Mouse (Mus musculus) heart, embryonic 11.5 days (tissue): ENCODE results near the gene Prr15l. TPM values are rescaled to one million over a fixed set of nuclear protein-coding genes. Genes with fewer than 3 reads are reported as not detected.

Source experiments
- ATAC-seq: fragments of 200-750 bp; cut with Nextera tagmentation; replicated peaks from 2 replicates; pipeline ENCODE4 v1.8.0; 2017; ENCODE audit warnings: moderate library complexity; ENCODE audit not compliant: insufficient number of reproducible peaks, low FRiP score, low TSS enrichment
- H3K27ac ChIP-seq: fragments of 300-500 bp; sonication (generic); 2 replicates; pipeline ENCODE4 v1.5.1; 2014; ENCODE audit warnings: mild to moderate bottlenecking, low read depth, low read length
- H3K27me3 ChIP-seq: fragments of 300-500 bp; sonication (generic); 2 replicates; pipeline ENCODE4 v1.6.1; 2014; ENCODE audit warnings: mild to moderate bottlenecking, low read length, mixed read lengths; ENCODE audit not compliant: control insufficient read depth, insufficient read depth
- H3K36me3 ChIP-seq: fragments of 300-500 bp; sonication (generic); 2 replicates; pipeline ENCODE4 v1.6.1; 2014; ENCODE audit warnings: mild to moderate bottlenecking, low read length, moderate library complexity, mixed read lengths; ENCODE audit not compliant: control insufficient read depth, insufficient read depth
- H3K4me1 ChIP-seq: fragments of 300-500 bp; sonication (generic); 2 replicates; pipeline ENCODE4 v1.6.1; 2014; ENCODE audit warnings: low read length; ENCODE audit not compliant: control insufficient read depth, insufficient read depth
- H3K4me2 ChIP-seq: fragments of 300-500 bp; sonication (generic); 2 replicates; pipeline ENCODE4 v1.6.1; 2014; ENCODE audit warnings: mild to moderate bottlenecking, moderate library complexity
- H3K4me3 ChIP-seq: fragments of 300-500 bp; sonication (generic); 2 replicates; pipeline ENCODE4 v1.5.1; 2014; ENCODE audit warnings: low read depth, low read length
- H3K9ac ChIP-seq: fragments of 300-500 bp; sonication (generic); 2 replicates; pipeline ENCODE4 v1.6.1; 2014; ENCODE audit warnings: mild to moderate bottlenecking, low read depth, low read length, moderate library complexity
- H3K9me3 ChIP-seq: fragments of 300-500 bp; sonication (generic); replicated peaks from 2 replicates; pipeline ENCODE4 v1.6.1; 2016; ENCODE audit warnings: low read length; ENCODE audit not compliant: control insufficient read depth
- WGBS: fragments of 180-500 bp; shearing (Covaris S2); extraction: QIAGEN DNeasy Blood & Tissue Kit; methylation state at CpG from one replicate; pipeline ENCODE4 v1.1.7; 2014; ENCODE audit not compliant: insufficient replicate concordance; 5-methylcytosine and 5-hydroxymethylcytosine counted together
- polyA plus RNA-seq: library from polyadenylated mRNA; unstranded; fragments of >200 nt; fragmentation: Nextera tagmentation; extraction: Ambion mirVana; gene quantifications from 2 replicates; pipeline ENCODE4 v1.2.1, GENCODE M21; 2014

The Prr15l gene
- polyA plus RNA-seq, 1 experiment from 2014 or later, result 0.50 TPM

DNA sequence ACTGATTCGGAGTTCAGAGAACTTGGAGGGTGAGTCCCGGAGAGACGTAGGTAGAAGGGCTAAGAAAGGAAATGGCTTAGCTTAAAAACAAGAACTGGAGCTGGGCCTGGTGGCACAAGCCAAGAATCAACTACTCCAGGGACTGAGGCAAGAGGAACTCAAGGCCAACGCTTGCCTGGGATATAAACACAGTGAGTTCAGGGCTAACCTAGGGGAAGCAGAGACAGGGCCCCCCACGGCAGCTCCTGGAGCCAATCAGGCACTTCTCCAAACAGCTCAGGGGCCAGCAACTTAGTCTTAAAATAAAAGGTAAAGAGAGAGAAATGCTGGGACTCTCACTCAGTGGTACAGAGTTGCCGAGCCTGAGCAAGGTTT lies 10.5 kb downstream of the Prr15l start:
- ATAC-seq, result no peak
- Histone ChIP-seq H3K36me3 (no peaks in the 10 kb centered on the region; the same call in 1 of the 2 replicates), H3K27me3 (no peaks in the 10 kb centered on the region), H3K4me1 (peaks cover 7% of the 10 kb centered on the region), H3K27ac (peak overlapping the region; percentile 15; the same call in 1 of the 2 replicates), H3K4me2 (no peak overlapping the region), H3K9me3 (no peaks in the 10 kb centered on the region), H3K4me3 (no peak overlapping the region), H3K9ac (no peak overlapping the region)
- WGBS, result 79% methylated on average over 6 of the region's 6 CpGs

GRCm38 (mm10) chr11:96940578-96941465 lies 12.9 kb downstream of the Prr15l start:
- Histone ChIP-seq H3K36me3 (no peaks in the 10 kb centered on the region; the same call in 1 of the 2 replicates), H3K27ac (no peak overlapping the region), H3K4me1 (0 out of 2 replicates have a peak, but pooled peaks cover 3% of the 10 kb centered on the region), H3K9me3 (no peaks in the 10 kb centered on the region), H3K27me3 (no peaks in the 10 kb centered on the region), H3K4me2 (peak overlapping the region; percentile 49), H3K4me3 (no peak overlapping the region), H3K9ac (no peak overlapping the region)
- 68% methylated on average over 16 of the region's 16 CpGs for WGBS
- no peak for ATAC-seq

- H3K27ac ChIP-seq, result peak overlapping the region; percentile 70; the same call in 1 of the 2 replicates
- H3K4me3 ChIP-seq, result peak overlapping the region; percentile 50
- no peaks in the 10 kb centered on the region for H3K9me3 ChIP-seq
- no peaks in the 10 kb centered on the region for H3K27me3 ChIP-seq
- H3K4me2 ChIP-seq, result peak overlapping the region; percentile 78
- ATAC-seq, result 0 out of 2 replicates have a peak, but pooled peaks have one; percentile 60
- H3K4me1 ChIP-seq, result 0 out of 2 replicates have a peak, but pooled peaks cover 3% of the 10 kb centered on the region
- H3K9ac ChIP-seq, result 0 out of 2 replicates have a peak overlapping the region, but pooled peaks have one; percentile 0
- no peaks in the 10 kb centered on the region; the same call in 1 of the 2 replicates for H3K36me3 ChIP-seq
- WGBS, result 76% methylated on average over 6 of the region's 6 CpGs
These were observed 14.2 kb downstream of the Prr15l start for GRCm38 (mm10) chr11:96941989-96942590.

DNA sequence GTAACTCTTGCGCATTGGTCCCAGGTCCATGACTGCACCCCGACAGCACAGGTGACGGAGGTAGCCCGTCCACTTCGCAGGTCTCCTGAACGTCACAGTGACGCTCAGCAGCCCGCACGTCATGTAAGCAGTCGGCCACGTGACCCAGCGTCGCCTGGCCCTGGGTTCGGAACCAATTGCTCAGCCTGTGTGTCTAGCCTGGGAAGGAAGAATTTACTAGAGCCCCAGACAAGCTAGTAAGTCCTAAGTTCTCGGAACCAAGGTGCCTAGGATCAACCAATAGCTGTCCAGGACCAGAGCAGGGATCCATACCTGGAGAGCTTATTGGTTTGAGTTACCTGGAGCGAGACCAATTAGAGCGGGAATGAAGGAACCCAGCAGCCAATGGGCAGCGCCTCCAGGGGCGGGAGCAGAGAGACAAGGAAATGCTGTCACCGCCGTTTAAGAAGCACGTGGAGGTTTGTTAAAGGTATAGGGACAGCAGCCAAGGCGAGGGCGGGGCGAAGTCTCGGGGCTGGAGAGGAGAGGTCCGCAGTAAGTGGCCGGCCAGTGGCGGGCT lies 15.9 kb downstream of the Prr15l start, which contains the start of gene Pnpo:
Pnpo (minus strand) TSS at position 241 of the 559 bp plus-strand sequence.
- Histone ChIP-seq H3K4me1 (0 out of 2 replicates have a peak, but pooled peaks cover 3% of the 10 kb centered on the region), H3K9ac (peak within 1 kb of the TSS; percentile 75), H3K27me3 (no peaks in the 10 kb centered on the region), H3K36me3 (no peaks in the 10 kb centered on the region; the same call in 1 of the 2 replicates), H3K27ac (peak within 1 kb of the TSS; percentile 55), H3K4me3 (peak within 1 kb of the TSS; percentile 50), H3K9me3 (no peaks in the 10 kb centered on the region), H3K4me2 (peak within 1 kb of the TSS; percentile 78)
- WGBS, result under 1% methylated on average over 29 of the region's 29 CpGs
- peak; percentile 88 for ATAC-seq

- Histone ChIP-seq H3K4me2 (peak overlapping the region; percentile 78), H3K9ac (peak overlapping the region; percentile 75), H3K9me3 (no peaks in the 10 kb centered on the region), H3K36me3 (no peaks in the 10 kb centered on the region; the same call in none of the 2 replicates), H3K27me3 (no peaks in the 10 kb centered on the region), H3K4me3 (peak overlapping the region; percentile 50), H3K4me1 (0 out of 2 replicates have a peak, but pooled peaks cover 3% of the 10 kb centered on the region), H3K27ac (peak overlapping the region; percentile 55; the same call in 1 of the 2 replicates)
- WGBS, result 71% methylated on average over 14 of the region's 14 CpGs
- no peak for ATAC-seq
These were observed 17.1 kb downstream of the Prr15l start for GRCm38 (mm10) chr11:96944844-96945580.

GRCm38 (mm10) chr11:96946498-96946897 lies 18.6 kb downstream of the Prr15l start:
- H3K9me3 ChIP-seq, result no peaks in the 10 kb centered on the region
- peak overlapping the region; percentile 15; the same call in 1 of the 2 replicates for H3K4me3 ChIP-seq

GRCm38 (mm10) chr11:96947849-96948248 lies 19.9 kb downstream of the Prr15l start:
- peak overlapping the region; percentile 62 for H3K27ac ChIP-seq

More at GRCm38 (mm10) chr11:96946498-96946897, 18.6 kb downstream of the Prr15l start:
- Histone ChIP-seq H3K27ac (0 out of 2 replicates have a peak overlapping the region, but pooled peaks have one; percentile 41), H3K27me3 (no peaks in the 10 kb centered on the region), H3K36me3 (peaks cover 3% of the 10 kb centered on the region), H3K4me1 (0 out of 2 replicates have a peak, but pooled peaks cover 5% of the 10 kb centered on the region), H3K4me2 (peak overlapping the region; percentile 78), H3K9ac (peak overlapping the region; percentile 7; the same call in 1 of the 2 replicates)
- ATAC-seq, result no peak
- 79% methylated on average over 9 of the region's 9 CpGs for WGBS

More at GRCm38 (mm10) chr11:96947849-96948248, 19.9 kb downstream of the Prr15l start:
- no peaks in the 10 kb centered on the region for H3K27me3 ChIP-seq
- H3K9ac ChIP-seq, result 0 out of 2 replicates have a peak overlapping the region, but pooled peaks have one; percentile 12
- H3K4me1 ChIP-seq, result 0 out of 2 replicates have a peak, but pooled peaks cover 5% of the 10 kb centered on the region
- H3K9me3 ChIP-seq, result no peaks in the 10 kb centered on the region
- H3K4me3 ChIP-seq, result no peak overlapping the region
- peak; percentile 50 for ATAC-seq
- peaks cover 6% of the 10 kb centered on the region for H3K36me3 ChIP-seq
- 64% methylated on average over 4 of the region's 4 CpGs for WGBS
- H3K4me2 ChIP-seq, result peak overlapping the region; percentile 40
